Comparison of ENCODE assay signal across 8 mouse cellular contexts in genomic region chr13:103920261-103920932, GRCm38 (mm10). TPM values are rescaled to one million over a fixed set of nuclear protein-coding genes. Genes with fewer than 3 reads are reported as not detected.
A peak's percentile ranks its signal among the peaks of the same experiment; 100 is the strongest.
DNase-seq lines count a peak whose midpoint lies in the region; ATAC-seq and TF ChIP-seq lines count a peak whose summit lies in the region.

TSS of gene Erbin (minus strand) at chr13:103920514.

- TF ChIP-seq CTCF in E14TG2a.4 (conservative IDR thresholded peaks at IDR 0.05; ENCODE audit: low read length): no peak
- no peak for TF ChIP-seq CTCF in lung, adult 2 months (IDR thresholded peaks at IDR 0.05; ENCODE audit: insufficient read depth, low read length)

- peaks cover 42% of the 10 kb centered on the region for H3K27me3 ChIP-seq in E14TG2a.4 (ENCODE audit: insufficient read depth, low read length)
- H3K27me3 ChIP-seq in forebrain, embryonic 15.5 days: no peaks in the 10 kb centered on the region
- H3K27me3 ChIP-seq in neural tube, embryonic 15.5 days (replicated peaks): no peaks in the 10 kb centered on the region

- under 1% methylated on average over 63 of the region's 93 CpGs for WGBS in forebrain, embryonic 15.5 days
- WGBS in lung, adult 2 months: under 1% methylated on average over 90 of the region's 93 CpGs
- 0% methylated on average over 55 of the region's 93 CpGs for WGBS in neural tube, embryonic 15.5 days

- peaks cover 27% of the 10 kb centered on the region for H3K4me1 ChIP-seq in E14TG2a.4 (replicated peaks; ENCODE audit: low read depth, low read length)
- peaks cover 48% of the 10 kb centered on the region for H3K4me1 ChIP-seq in forebrain, embryonic 15.5 days
- H3K4me1 ChIP-seq in lung, adult 2 months (ENCODE audit: control insufficient read depth, insufficient read depth, low read length): peaks cover 15% of the 10 kb centered on the region
- peaks cover 32% of the 10 kb centered on the region for H3K4me1 ChIP-seq in neural tube, embryonic 15.5 days

- H3K36me3 ChIP-seq in E14TG2a.4 (ENCODE audit: insufficient read depth, low read length): no peaks in the 10 kb centered on the region
- no peaks in the 10 kb centered on the region for H3K36me3 ChIP-seq in forebrain, embryonic 15.5 days
- no peaks in the 10 kb centered on the region for H3K36me3 ChIP-seq in neural tube, embryonic 15.5 days

- peak within 1 kb of the TSS; percentile 100 for H3K27ac ChIP-seq in forebrain, embryonic 15.5 days (replicated peaks)
- peak within 1 kb of the TSS; percentile 100 for H3K27ac ChIP-seq in neural tube, embryonic 15.5 days (replicated peaks)

- peaks cover 3% of the 10 kb centered on the region; the same call in 1 of the 2 replicates for H3K9me3 ChIP-seq in E14TG2a.4 (ENCODE audit: low read length)
- H3K9me3 ChIP-seq in forebrain, embryonic 15.5 days: no peaks in the 10 kb centered on the region
- no peaks in the 10 kb centered on the region for H3K9me3 ChIP-seq in neural tube, embryonic 15.5 days (replicated peaks)

- H3K9ac ChIP-seq in forebrain, embryonic 15.5 days (replicated peaks): peak within 1 kb of the TSS; percentile 91
- peak within 1 kb of the TSS; percentile 70 for H3K9ac ChIP-seq in neural tube, embryonic 15.5 days (replicated peaks)

- DNase-seq in cerebellum, adult 11-12 months: peak; percentile 13
- peak; percentile 83 to 86 for DNase-seq in heart, postnatal 14 days
- peak; percentile 19 to 55 for DNase-seq in layer of hippocampus, adult 18-20 months (ENCODE audit: low spot score in 2 of 2)
- DNase-seq in lung, adult 2 months: peak; percentile 87
- DNase-seq in thymus, adult 18-20 months: peak; percentile 73 to 79

- intact Hi-C loops in heart, postnatal 14 days (cut with DNase I): loop anchor here (5.0 kb wide), 4 partner anchors 48 to 187 kb away; partner anchors contain the start of genes Nln, Sgtb and Srek1

- TF ChIP-seq POLR2A in lung, adult 2 months (IDR thresholded peaks at IDR 0.05; ENCODE audit: borderline replicate concordance, extremely low read depth, low read depth, low read length): peak; percentile 67

- H3K4me3 ChIP-seq in E14TG2a.4 (replicated peaks; ENCODE audit: low read length): peak within 1 kb of the TSS; percentile 88
- H3K4me3 ChIP-seq in forebrain, embryonic 15.5 days: peak within 1 kb of the TSS; percentile 74
- H3K4me3 ChIP-seq in lung, adult 2 months (replicated peaks; ENCODE audit: extremely low read depth, low read depth, low read length): peak within 1 kb of the TSS; percentile 78
- H3K4me3 ChIP-seq in neural tube, embryonic 15.5 days (replicated peaks): peak within 1 kb of the TSS; percentile 57

- peak; percentile 71 for ATAC-seq in forebrain, embryonic 15.5 days (replicated peaks)
- ATAC-seq in neural tube, embryonic 15.5 days (ENCODE audit: low FRiP score): peak; percentile 65

- H3K4me2 ChIP-seq in forebrain, embryonic 15.5 days (replicated peaks): peak within 1 kb of the TSS; percentile 68
- H3K4me2 ChIP-seq in neural tube, embryonic 15.5 days: peak within 1 kb of the TSS; percentile 68

RNA-seq across cellular contexts. Expression of gene Erbin, which starts in this region (rescaled TPM):
- polyA plus RNA-seq in forebrain, embryonic 15.5 days (2015; fragmentation: Nextera tagmentation; extraction: Ambion mirVana): 9.8 and 10.9 TPM in 2 replicates
- total RNA-seq in heart, postnatal 14 days (2021): 10 to 100 TPM; 54.6 to 54.8 TPM
- total RNA-seq in layer of hippocampus, adult 18-20 months (2021): 10 to 100 TPM; 45.5 to 54.8 TPM
- 10.2 and 17.4 TPM in 2 replicates for polyA plus RNA-seq in lung, adult 2 months (2012; rRNA removed)
- polyA plus RNA-seq in neural tube, embryonic 15.5 days (2015; fragmentation: Nextera tagmentation; extraction: Ambion mirVana): 6.4 and 9.7 TPM in 2 replicates

Comparison
In these comparisons a context has a peak if more than half of its experiments do, and no peak if none do; other contexts are left out.
1. Peak in every context shown above with its lines: DNase-seq, ATAC-seq, H3K4me3 ChIP-seq and H3K27ac ChIP-seq.
2. DNase-seq: peak in every context shown above with its lines; median percentile 87 in lung, adult 2 months; 84 in heart, postnatal 14 days; 76 in thymus, adult 18-20 months; 37 in layer of hippocampus, adult 18-20 months; 13 in cerebellum, adult 11-12 months.